Comparison of ENCODE assay signal across 10 mouse cellular contexts in the genomic region with DNA sequence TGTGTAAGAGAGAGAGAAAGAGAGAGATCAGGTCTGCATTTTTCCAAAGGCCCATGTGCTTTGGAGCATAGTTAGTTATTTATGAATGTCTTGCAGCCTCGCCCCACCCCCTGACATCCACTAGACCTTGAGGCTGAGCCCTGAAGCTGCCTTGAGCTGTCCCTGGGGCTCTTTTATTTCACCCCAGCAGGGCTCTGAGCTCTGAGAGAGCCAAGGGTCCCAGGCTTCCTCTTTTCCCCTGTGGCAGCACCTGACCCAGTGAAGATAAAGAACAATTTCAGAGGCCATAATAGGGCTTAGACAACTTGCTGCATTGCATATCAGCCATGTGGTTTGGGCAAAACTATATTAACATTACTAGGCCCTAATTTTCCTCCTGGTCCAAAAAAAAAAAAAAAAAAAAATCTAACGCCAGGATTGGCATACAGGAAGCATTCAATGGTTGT.
DNase-seq lines count a peak whose midpoint lies in the region; ATAC-seq lines count a peak whose summit lies in the region.
"Had no signal": no experiment of that assay in that cellular context is flagged by ENCODE, and none has a peak within 500 bp of the region (broad histone marks: within the 10 kb centered on the region; RNA-seq: fewer than 3 reads in every experiment).

No protein-coding gene starts in this region.

- peak; percentile 83 for DNase-seq in adrenal gland, adult 2 months
- DNase-seq in adrenal gland, postnatal 4 days (ENCODE audit: low spot score in 2 of 2): no peak
- peak; percentile 56 for DNase-seq in ovary, adult 18-20 months (ENCODE audit: low spot score)
- DNase-seq in ovary, postnatal 14 days (ENCODE audit: low spot score): no peak
- no peak for DNase-seq in thymus, postnatal 25 days

- no peak overlapping the region for H3K9ac ChIP-seq in kidney, embryonic 14.5 days (ENCODE audit: low read depth, low read length)
- H3K9ac ChIP-seq in stomach, embryonic 16.5 days (ENCODE audit: low read length): no peak overlapping the region
- H3K9ac ChIP-seq: forebrain, embryonic 12.5 days had no signal

- no peak overlapping the region for H3K4me3 ChIP-seq in kidney, embryonic 14.5 days (ENCODE audit: low read length)
- H3K4me3 ChIP-seq in stomach, embryonic 16.5 days (replicated peaks; ENCODE audit: low read length): no peak overlapping the region
- H3K4me3 ChIP-seq: forebrain, embryonic 12.5 days; heart, embryonic 10.5 days had no signal

- peaks cover 74% of the 10 kb centered on the region for H3K4me1 ChIP-seq in kidney, embryonic 14.5 days (ENCODE audit: control insufficient read depth, insufficient read depth, low read length)
- peaks cover 36% of the 10 kb centered on the region for H3K4me1 ChIP-seq in stomach, embryonic 16.5 days (ENCODE audit: control insufficient read depth, insufficient read depth, low read length)

- H3K4me2 ChIP-seq in kidney, embryonic 14.5 days (replicated peaks; ENCODE audit: low read depth, low read length): no peak overlapping the region
- no peak overlapping the region for H3K4me2 ChIP-seq in stomach, embryonic 16.5 days (ENCODE audit: low read depth, low read length)
- H3K4me2 ChIP-seq: forebrain, embryonic 12.5 days had no signal

- no peaks in the 10 kb centered on the region for H3K27me3 ChIP-seq in kidney, embryonic 14.5 days (ENCODE audit: control insufficient read depth, insufficient read depth, low read length)
- no peaks in the 10 kb centered on the region for H3K27me3 ChIP-seq in stomach, embryonic 16.5 days (ENCODE audit: control insufficient read depth, insufficient read depth, low read length)
- H3K27me3 ChIP-seq: forebrain, embryonic 12.5 days had no signal

- no peaks in the 10 kb centered on the region for H3K9me3 ChIP-seq in kidney, embryonic 14.5 days (ENCODE audit: control insufficient read depth, low read length)
- H3K9me3 ChIP-seq in stomach, embryonic 16.5 days (replicated peaks; ENCODE audit: control insufficient read depth, low read length): no peaks in the 10 kb centered on the region
- H3K9me3 ChIP-seq: forebrain, embryonic 12.5 days; heart, embryonic 10.5 days had no signal

- peak overlapping the region; percentile 80; the same call in 1 of the 2 replicates for H3K27ac ChIP-seq in kidney, embryonic 14.5 days (ENCODE audit: low read depth, low read length)
- H3K27ac ChIP-seq in stomach, embryonic 16.5 days (ENCODE audit: low read length): peak overlapping the region; percentile 21; the same call in 1 of the 2 replicates

- peaks cover 19% of the 10 kb centered on the region for H3K36me3 ChIP-seq in kidney, embryonic 14.5 days (ENCODE audit: control insufficient read depth, insufficient read depth, low read length)
- H3K36me3 ChIP-seq in stomach, embryonic 16.5 days (ENCODE audit: control insufficient read depth, insufficient read depth, low read length): no peaks in the 10 kb centered on the region

- WGBS in kidney, embryonic 14.5 days: 35% methylated on average over 2 of the region's 2 CpGs
- 82% methylated on average over 2 of the region's 2 CpGs for WGBS in stomach, embryonic 16.5 days

- no peak for ATAC-seq in kidney, embryonic 14.5 days (ENCODE audit: low FRiP score, low TSS enrichment)
- ATAC-seq in stomach, embryonic 16.5 days (ENCODE audit: insufficient read depth, low FRiP score): no peak
- ATAC-seq in erythroid progenitor cell, adult 5-6 weeks (replicated peaks; ENCODE audit: low FRiP score, poor library complexity, severe bottlenecking): no peak

Comparison
In these comparisons a context has a peak if more than half of its experiments do, and no peak if none do; other contexts are left out.
1. DNase-seq: peak in adrenal gland, adult 2 months (single experiment) and ovary, adult 18-20 months (single experiment); none in adrenal gland, postnatal 4 days (0 of 2), ovary, postnatal 14 days (single experiment) and thymus, postnatal 25 days (single experiment).